Mouse (Mus musculus): ENCODE measurements around the gene Amer3.
"Not testable (repeated sequence)": the region's sequence is repeated elsewhere in the genome, so short reads cannot be mapped to it uniquely, and the experiment has no call there.

DNA sequence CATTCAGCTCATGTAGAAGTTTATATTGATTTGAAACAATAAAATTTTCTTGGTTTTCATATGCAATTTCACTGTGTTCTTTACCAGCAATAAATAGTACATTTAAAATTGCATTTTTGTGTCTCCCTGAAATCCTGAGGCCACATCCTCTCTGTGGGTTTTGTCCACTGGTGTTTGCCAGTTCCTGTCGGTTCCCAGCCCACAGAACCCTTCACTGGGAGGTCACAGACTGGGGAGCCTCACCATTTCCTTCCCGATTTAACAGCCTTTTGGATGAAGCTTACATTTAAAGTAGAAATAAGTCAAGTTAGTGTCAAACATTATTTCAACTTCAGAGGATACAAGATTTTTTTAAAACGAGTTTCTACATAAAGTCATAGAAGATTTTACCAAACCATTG lies 44.9 kb upstream of the Amer3 start:
- TF ChIP-seq GATA1, TAL1 (IDR thresholded peaks at IDR 0.05; ENCODE audit: low read length): not testable (repeated sequence)

Measured in erythroblast, embryonic 14.5 days (primary cell).